Mouse (Mus musculus): ENCODE data around the gene Prrt1.

- TF ChIP-seq GATA1 (IDR thresholded peaks at IDR 0.05; ENCODE audit: borderline replicate concordance, low read length): no peak
- no peak for TF ChIP-seq FLI1 (IDR thresholded peaks at IDR 0.05; ENCODE audit: low read length)
Observed at GRCm38 (mm10) chr17:34676671-34677070, 47.3 kb downstream of the Prrt1 start.
